Mouse (Mus musculus) stomach, embryonic 15.5 days (tissue): ENCODE measurements around the gene Ndst2. TPM values are rescaled to one million over a fixed set of nuclear protein-coding genes. Genes with fewer than 3 reads are reported as not detected.

ENCODE experiments used
- ATAC-seq: fragments of 200-750 bp; cut with Nextera tagmentation; 2 replicates; pipeline ENCODE4 v1.8.0; 2017; ENCODE audit warnings: low read depth, moderate number of reproducible peaks, moderate TSS enrichment; ENCODE audit not compliant: insufficient read depth, low FRiP score
- H3K27ac ChIP-seq: fragments of 300-500 bp; sonication (generic); 2 replicates; pipeline ENCODE4 v1.5.1; 2015; ENCODE audit warnings: mild to moderate bottlenecking, inconsistent platforms
- H3K27me3 ChIP-seq: fragments of 300-500 bp; sonication (generic); replicated peaks from 2 replicates; pipeline ENCODE4 v1.6.1; 2015; ENCODE audit warnings: inconsistent platforms
- H3K36me3 ChIP-seq: fragments of 300-500 bp; sonication (generic); 2 replicates; pipeline ENCODE4 v1.6.1; 2015; ENCODE audit warnings: inconsistent platforms
- H3K4me1 ChIP-seq: fragments of 300-500 bp; sonication (generic); 2 replicates; pipeline ENCODE4 v1.6.1; 2015; ENCODE audit warnings: inconsistent platforms
- H3K4me2 ChIP-seq: fragments of 300-500 bp; sonication (generic); 2 replicates; pipeline ENCODE4 v1.6.1; 2015; ENCODE audit warnings: mild to moderate bottlenecking, inconsistent platforms
- H3K4me3 ChIP-seq: fragments of 300-500 bp; sonication (generic); replicated peaks from 2 replicates; pipeline ENCODE4 v1.5.1; 2015; ENCODE audit warnings: inconsistent platforms
- H3K9ac ChIP-seq: fragments of 300-500 bp; sonication (generic); 2 replicates; pipeline ENCODE4 v1.6.1; 2015; ENCODE audit warnings: inconsistent platforms
- H3K9me3 ChIP-seq: fragments of 300-500 bp; sonication (generic); 2 replicates; pipeline ENCODE4 v1.6.1; 2016; ENCODE audit warnings: inconsistent platforms
- WGBS: fragments of 180-500 bp; shearing (Covaris S2); methylation state at CpG from one replicate; pipeline ENCODE4 v1.1.7; 2015; 5-methylcytosine and 5-hydroxymethylcytosine counted together
- polyA plus RNA-seq: library from polyadenylated mRNA; unstranded; fragments of >200 nt; fragmentation: Nextera tagmentation; extraction: Ambion mirVana; gene quantifications from 2 replicates; pipeline ENCODE4 v1.2.1, GENCODE M21; 2015

The Ndst2 gene
- polyA plus RNA-seq, 1 experiment from 2014 or later, result 22.3 TPM

GRCm38 (mm10) chr14:20735892-20736390, 1.6 kb upstream of the Ndst2 start:
- WGBS, result 85% methylated on average over 13 of the region's 13 CpGs
- no peak for ATAC-seq
- Histone ChIP-seq H3K4me2 (no peak overlapping the region), H3K4me3 (no peak overlapping the region), H3K9ac (no peak overlapping the region), H3K27me3 (no peaks in the 10 kb centered on the region), H3K27ac (no peak overlapping the region; the same call in 1 of the 2 replicates), H3K36me3 (peaks cover 19% of the 10 kb centered on the region), H3K9me3 (no peaks in the 10 kb centered on the region), H3K4me1 (peaks cover 5% of the 10 kb centered on the region)

- 57% methylated on average over 2 of the region's 2 CpGs for WGBS
- Histone ChIP-seq H3K4me3 (no peak overlapping the region), H3K27ac (peak overlapping the region; percentile 68; the same call in 1 of the 2 replicates), H3K4me2 (no peak overlapping the region), H3K9me3 (no peaks in the 10 kb centered on the region), H3K9ac (no peak overlapping the region; the same call in 1 of the 2 replicates), H3K36me3 (peaks cover 24% of the 10 kb centered on the region), H3K4me1 (peaks cover 5% of the 10 kb centered on the region), H3K27me3 (no peaks in the 10 kb centered on the region)
- ATAC-seq, result no peak
Observed at GRCm38 (mm10) chr14:20735052-20735451, 690 bp upstream of the Ndst2 start.

GRCm38 (mm10) chr14:20733041-20733951, 1.1 kb downstream of the Ndst2 start:
- H3K27me3 ChIP-seq, result no peaks in the 10 kb centered on the region
- H3K4me2 ChIP-seq, result peak overlapping the region; percentile 85
- H3K9me3 ChIP-seq, result no peaks in the 10 kb centered on the region
- ATAC-seq, result no peak
- H3K9ac ChIP-seq, result peak overlapping the region; percentile 88
- H3K4me1 ChIP-seq, result peaks cover 5% of the 10 kb centered on the region
- peaks cover 29% of the 10 kb centered on the region for H3K36me3 ChIP-seq
- peak overlapping the region; percentile 86 for H3K4me3 ChIP-seq
- peak overlapping the region; percentile 93; the same call in 1 of the 2 replicates for H3K27ac ChIP-seq
- 36% methylated on average over 12 of the region's 12 CpGs for WGBS

GRCm38 (mm10) chr14:20730853-20731602, 3.3 kb downstream of the Ndst2 start:
- no peak overlapping the region for H3K9ac ChIP-seq
- H3K4me2 ChIP-seq, result no peak overlapping the region
- H3K27me3 ChIP-seq, result no peaks in the 10 kb centered on the region
- H3K4me3 ChIP-seq, result no peak overlapping the region
- 81% methylated on average over 9 of the region's 9 CpGs for WGBS
- ATAC-seq, result no peak
- H3K9me3 ChIP-seq, result no peaks in the 10 kb centered on the region
- H3K4me1 ChIP-seq, result peaks cover 5% of the 10 kb centered on the region
- H3K27ac ChIP-seq, result no peak overlapping the region
- H3K36me3 ChIP-seq, result peaks cover 36% of the 10 kb centered on the region

GRCm38 (mm10) chr14:20729871-20730270, 4.5 kb downstream of the Ndst2 start:
- Histone ChIP-seq H3K9me3 (no peaks in the 10 kb centered on the region), H3K27ac (no peak overlapping the region), H3K36me3 (peaks cover 41% of the 10 kb centered on the region), H3K4me2 (no peak overlapping the region), H3K27me3 (no peaks in the 10 kb centered on the region), H3K9ac (no peak overlapping the region), H3K4me3 (no peak overlapping the region), H3K4me1 (peaks cover under 1% of the 10 kb centered on the region; the same call in 1 of the 2 replicates)
- 93% methylated on average over 9 of the region's 9 CpGs for WGBS
- ATAC-seq, result no peak

- Histone ChIP-seq H3K27me3 (no peaks in the 10 kb centered on the region), H3K27ac (peak overlapping the region; percentile 48; the same call in 1 of the 2 replicates), H3K4me1 (no peaks in the 10 kb centered on the region), H3K36me3 (peaks cover 75% of the 10 kb centered on the region), H3K4me2 (no peak overlapping the region), H3K9me3 (no peaks in the 10 kb centered on the region), H3K9ac (no peak overlapping the region), H3K4me3 (no peak overlapping the region)
- no peak for ATAC-seq
- 63% methylated on average over 6 of the region's 6 CpGs for WGBS
Observed at GRCm38 (mm10) chr14:20725660-20726339, 8.6 kb downstream of the Ndst2 start.

GRCm38 (mm10) chr14:20724043-20724442, 10.3 kb downstream of the Ndst2 start:
- Histone ChIP-seq H3K9me3 (no peaks in the 10 kb centered on the region), H3K4me3 (no peak overlapping the region), H3K9ac (no peak overlapping the region), H3K36me3 (peaks cover 72% of the 10 kb centered on the region), H3K4me1 (no peaks in the 10 kb centered on the region), H3K27ac (no peak overlapping the region), H3K27me3 (no peaks in the 10 kb centered on the region), H3K4me2 (no peak overlapping the region)
- WGBS, result 22% methylated on average over 5 of the region's 5 CpGs
- no peak for ATAC-seq

- Histone ChIP-seq H3K9me3 (no peaks in the 10 kb centered on the region), H3K4me1 (no peaks in the 10 kb centered on the region), H3K36me3 (peaks cover 75% of the 10 kb centered on the region), H3K27me3 (no peaks in the 10 kb centered on the region), H3K4me2 (no peak overlapping the region), H3K27ac (no peak overlapping the region), H3K4me3 (no peak overlapping the region), H3K9ac (no peak overlapping the region)
- no peak for ATAC-seq
- WGBS, result 84% methylated on average over 12 of the region's 12 CpGs
Observed at GRCm38 (mm10) chr14:20723006-20723405, 11.4 kb downstream of the Ndst2 start.

- H3K9ac ChIP-seq, result no peak overlapping the region
- H3K27me3 ChIP-seq, result no peaks in the 10 kb centered on the region
- no peak overlapping the region for H3K4me3 ChIP-seq
- no peak; the same call in 1 of the 2 replicates for ATAC-seq
- WGBS, result 91% methylated on average over 4 of the region's 4 CpGs
- H3K4me2 ChIP-seq, result no peak overlapping the region
- H3K9me3 ChIP-seq, result no peaks in the 10 kb centered on the region
- no peak overlapping the region for H3K27ac ChIP-seq
- no peaks in the 10 kb centered on the region for H3K4me1 ChIP-seq
- H3K36me3 ChIP-seq, result peaks cover 76% of the 10 kb centered on the region
Observed at GRCm38 (mm10) chr14:20721371-20721770, 13.0 kb downstream of the Ndst2 start.

- Histone ChIP-seq H3K36me3 (peaks cover 80% of the 10 kb centered on the region), H3K9me3 (no peaks in the 10 kb centered on the region), H3K9ac (no peak overlapping the region), H3K4me2 (no peak overlapping the region), H3K4me3 (no peak overlapping the region), H3K27me3 (no peaks in the 10 kb centered on the region), H3K4me1 (no peaks in the 10 kb centered on the region; the same call in 1 of the 2 replicates), H3K27ac (no peak overlapping the region)
- WGBS, result 91% methylated on average over 12 of the region's 12 CpGs
- ATAC-seq, result no peak
Observed at GRCm38 (mm10) chr14:20719767-20720166, 14.6 kb downstream of the Ndst2 start.

GRCm38 (mm10) chr14:20718443-20718842, 15.9 kb downstream of the Ndst2 start:
- Histone ChIP-seq H3K27ac (no peak overlapping the region), H3K36me3 (peaks cover 82% of the 10 kb centered on the region), H3K4me3 (no peak overlapping the region), H3K4me2 (no peak overlapping the region), H3K9ac (no peak overlapping the region), H3K27me3 (no peaks in the 10 kb centered on the region), H3K9me3 (no peaks in the 10 kb centered on the region), H3K4me1 (peaks cover 4% of the 10 kb centered on the region)
- no peak for ATAC-seq
- 88% methylated on average over 10 of the region's 10 CpGs for WGBS
